Mouse (Mus musculus): ENCODE data around the gene Prkag3.

Prkag3 gene

DNA sequence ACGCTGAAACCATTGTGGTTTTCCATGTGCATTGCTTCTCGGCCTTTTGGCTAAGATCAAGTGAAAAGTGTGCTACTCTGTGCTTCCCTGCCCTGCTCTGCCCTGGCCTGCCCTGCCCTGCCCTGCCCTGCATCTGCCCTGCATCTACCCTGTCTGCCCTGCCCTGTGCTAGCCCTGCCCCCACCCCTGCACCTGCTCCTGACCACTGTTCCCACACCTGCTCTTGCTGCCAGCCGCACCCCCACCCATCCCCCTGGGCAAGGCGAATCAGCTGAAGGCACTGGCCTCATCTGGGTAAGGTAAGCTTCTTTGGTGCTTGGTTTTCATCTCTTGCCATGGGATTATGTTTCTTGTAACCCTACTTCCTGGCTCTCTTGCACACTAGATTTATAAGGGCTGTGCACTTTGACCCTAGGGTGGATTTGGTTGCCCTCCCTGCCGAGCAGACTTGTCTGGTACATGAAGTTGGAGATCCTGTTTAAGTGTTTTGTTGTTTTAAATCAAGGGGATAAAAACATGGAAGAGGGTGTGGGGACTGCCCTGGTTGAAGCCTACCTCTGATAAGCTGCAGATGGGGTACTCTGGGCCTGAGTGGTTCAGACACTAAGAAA is 5.3 kb upstream of the Prkag3 start:
- peak; percentile 51 for DNase-seq

DNA sequence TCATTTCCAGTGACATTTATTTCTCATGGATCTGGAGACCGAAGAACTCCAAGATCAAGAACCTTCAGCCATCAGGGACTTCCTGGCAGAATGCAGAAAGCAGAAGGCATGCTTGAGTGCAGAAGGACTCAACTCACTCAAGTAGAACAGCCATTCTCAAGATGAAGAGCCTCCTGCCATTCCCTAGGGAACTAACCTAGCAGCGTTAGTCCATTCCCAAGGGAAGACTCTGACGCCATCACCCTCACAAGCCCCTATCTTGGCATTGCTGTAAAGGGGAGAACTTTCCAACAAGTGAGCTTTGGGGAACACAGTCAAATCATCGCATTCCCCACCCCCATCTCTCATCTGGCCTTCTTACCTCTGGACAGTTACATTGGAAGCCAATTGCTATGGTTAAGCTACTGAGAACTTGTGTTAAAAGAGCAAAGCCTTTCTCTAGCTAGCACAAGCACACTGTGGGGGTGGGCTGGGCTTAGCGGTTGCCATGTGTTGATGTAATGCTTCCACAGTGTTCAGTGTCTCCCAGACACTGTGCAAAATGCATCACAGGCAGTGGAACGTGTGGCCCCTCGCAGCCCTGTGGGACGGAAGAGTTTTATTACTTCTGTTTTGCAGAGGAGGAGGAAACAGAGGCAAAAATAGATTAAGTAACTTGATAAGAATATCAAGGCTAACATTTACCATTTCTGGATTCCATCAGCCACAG is 4.4 kb upstream of the Prkag3 start:
- no peak for DNase-seq

DNA sequence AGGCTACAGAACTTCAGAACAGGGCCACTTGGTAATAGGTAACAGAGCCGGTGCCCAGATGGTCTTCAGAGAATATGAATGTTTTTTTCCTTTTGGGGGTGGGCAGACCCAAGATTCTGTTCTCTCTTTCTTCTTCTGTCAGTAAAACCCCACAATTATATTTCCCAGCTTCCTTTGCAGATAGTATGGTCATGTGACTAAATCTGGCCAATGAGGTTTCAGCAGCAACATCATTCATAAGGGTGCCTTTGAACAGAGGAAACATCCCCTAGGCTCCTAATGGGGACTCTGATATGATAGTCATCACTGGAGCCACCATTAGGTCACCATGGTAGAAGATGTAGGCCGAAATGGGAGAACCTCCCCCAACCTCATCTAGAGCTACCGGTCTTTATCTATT is 3.8 kb upstream of the Prkag3 start:
- DNase-seq: no peak

DNA sequence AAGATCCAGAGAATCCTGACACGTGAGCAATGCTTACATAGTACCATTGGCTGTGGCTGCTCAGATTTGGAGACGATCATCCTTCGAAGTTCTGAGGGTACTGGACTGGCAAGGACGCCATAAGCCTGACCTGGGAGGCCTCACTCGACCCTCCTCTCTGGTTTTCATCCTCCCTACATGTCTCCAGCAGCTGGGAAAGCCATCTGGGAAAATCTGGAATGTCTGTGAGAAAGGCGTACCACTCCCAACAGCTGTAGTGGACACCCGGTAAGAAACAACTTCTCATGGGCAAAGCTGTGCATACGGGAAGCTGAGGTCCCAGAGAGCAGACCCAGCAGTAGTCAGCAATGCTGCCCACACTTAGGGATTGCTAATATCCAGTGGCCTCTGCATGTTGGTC is 3.1 kb upstream of the Prkag3 start:
- DNase-seq: no peak

DNA sequence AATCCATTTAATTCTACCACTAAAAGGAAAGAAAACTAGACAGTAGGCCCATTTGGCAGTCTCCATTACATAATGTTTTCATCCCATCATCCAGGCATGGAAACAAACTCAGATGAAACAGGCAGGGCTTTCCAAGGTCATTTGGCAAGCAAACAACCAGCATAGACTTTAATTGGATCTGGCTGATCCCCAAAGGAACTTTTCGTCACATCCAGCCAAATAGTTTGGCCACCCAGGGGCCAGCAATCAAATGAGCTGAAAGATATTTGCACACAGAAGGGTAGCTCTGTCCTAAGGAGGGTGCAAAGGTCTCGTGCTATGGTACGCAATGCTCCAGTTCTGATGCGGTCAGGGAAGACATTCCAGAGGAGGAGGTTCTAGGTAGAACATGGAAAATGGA is 1.7 kb upstream of the Prkag3 start:
- no peak for DNase-seq

DNA sequence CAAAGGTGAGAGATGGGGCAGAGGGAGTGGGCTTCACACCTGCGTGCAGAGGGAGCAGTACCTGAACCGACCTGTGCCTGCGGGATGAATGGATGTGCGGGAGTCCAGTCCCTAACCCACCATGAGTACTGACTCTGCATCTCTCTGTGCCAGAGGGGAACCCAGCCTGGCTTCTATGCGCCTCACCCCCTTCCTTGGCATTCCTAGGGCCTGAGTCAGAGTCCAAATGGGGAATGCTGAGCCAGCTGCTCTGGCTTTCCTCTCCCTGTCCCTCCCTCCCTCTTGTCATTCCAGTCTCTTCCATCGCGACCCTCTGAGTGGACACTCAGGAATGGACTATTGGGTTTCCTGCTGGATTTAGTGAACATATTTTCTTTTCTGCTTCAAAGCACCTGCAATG is 280 bp upstream of the Prkag3 start:
- DNase-seq: no peak

DNA sequence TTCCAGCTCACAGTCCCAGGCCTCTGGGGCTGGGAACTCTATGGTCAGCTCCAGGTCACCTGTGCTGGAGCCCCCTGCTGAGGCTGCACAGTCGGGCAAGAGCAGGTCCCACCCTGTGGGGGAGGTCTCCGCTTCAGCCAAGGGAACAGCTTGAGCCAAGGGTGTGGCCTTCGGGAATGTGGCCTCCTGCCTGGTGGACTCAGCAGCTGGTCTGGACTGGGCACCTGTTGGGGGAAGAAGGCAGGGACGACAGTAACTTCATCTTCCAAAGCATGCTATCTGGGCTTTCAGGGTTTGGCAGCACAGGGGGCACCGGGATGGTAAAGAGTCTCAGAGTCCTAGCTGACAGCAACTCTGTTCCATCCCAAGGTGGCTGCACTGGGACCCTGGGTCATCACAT is 1.7 kb downstream of the Prkag3 start:
- no peak for DNase-seq

DNA sequence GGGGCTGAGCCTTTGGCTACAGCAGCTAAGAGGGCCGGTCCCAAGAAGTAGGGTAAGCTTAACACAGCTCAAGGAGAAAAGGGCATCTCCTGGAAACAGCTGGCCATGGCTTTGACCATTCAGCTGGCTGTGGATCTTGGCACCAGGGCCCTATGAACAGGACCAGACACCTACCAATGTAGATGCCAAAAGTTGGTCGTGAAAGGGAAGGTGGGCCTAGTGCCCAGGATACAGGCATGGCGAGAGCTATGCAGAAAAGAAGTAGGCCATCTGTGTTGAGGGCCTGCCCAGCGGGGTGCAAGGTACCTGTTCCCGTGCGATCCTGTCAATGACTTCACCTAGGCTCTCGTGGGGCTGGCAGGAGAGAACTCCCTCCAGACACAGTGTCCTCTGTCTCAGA is 8.2 kb downstream of the Prkag3 start:
- DNase-seq: no peak

DNA sequence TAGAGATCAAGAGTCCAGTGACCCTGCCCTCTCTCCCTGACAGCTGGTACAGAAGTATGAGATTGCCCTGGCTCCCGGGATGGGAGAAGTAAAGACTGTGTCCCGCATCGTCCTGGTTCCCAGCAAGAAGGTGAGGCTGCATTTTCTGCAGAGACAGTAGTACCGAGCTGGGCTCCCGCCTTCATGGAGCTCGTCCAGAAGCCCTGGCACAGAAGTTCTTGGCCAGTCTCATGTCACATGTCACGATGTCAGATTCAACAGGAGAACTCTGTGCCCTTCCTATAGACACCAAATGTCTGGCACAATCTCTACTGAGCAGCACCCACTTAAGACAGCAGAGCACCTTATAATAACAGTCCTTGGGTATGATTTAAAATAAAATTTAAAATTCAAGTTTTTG is 11.5 kb downstream of the Prkag3 start:
- no peak for DNase-seq

DNA sequence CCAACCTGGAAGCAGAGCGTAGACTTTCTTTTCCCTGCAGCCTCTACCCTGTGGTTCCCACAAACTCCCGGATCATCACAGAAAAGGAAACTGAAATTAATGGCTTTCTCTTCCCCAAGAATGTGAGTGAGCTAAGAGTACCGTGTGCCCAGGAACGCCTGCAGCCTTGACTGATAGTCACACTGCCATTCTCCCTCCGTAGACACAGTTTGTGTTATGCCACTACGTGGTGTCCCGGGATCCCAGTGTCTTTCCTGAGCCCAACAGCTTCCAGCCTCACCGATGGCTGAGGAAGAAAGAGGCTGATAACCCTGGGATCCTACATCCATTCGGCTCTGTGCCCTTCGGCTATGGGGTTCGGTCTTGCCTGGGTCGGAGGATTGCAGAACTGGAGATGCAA is 12.0 kb downstream of the Prkag3 start:
- no peak for DNase-seq

DNA sequence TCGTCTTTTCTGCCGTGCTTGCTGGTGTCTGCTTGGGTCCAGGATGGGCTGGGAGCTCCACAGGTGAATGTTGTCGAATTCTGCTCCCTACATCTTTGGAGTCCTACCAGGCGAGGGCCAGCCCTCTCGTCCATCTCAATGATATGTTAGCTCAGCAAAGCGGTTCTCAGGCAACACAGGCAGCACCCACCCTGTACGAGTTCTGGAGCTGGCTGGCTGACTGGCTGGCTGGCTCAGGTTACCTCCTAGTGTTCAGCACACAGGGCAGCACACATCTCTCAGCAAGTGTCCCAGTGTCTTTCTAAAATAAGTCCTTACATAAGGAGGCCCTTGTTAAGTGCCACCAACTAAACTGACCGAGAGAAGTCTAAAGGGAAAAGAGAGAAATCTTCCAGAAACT is 20.6 kb downstream of the Prkag3 start:
- DNase-seq: no peak

DNA sequence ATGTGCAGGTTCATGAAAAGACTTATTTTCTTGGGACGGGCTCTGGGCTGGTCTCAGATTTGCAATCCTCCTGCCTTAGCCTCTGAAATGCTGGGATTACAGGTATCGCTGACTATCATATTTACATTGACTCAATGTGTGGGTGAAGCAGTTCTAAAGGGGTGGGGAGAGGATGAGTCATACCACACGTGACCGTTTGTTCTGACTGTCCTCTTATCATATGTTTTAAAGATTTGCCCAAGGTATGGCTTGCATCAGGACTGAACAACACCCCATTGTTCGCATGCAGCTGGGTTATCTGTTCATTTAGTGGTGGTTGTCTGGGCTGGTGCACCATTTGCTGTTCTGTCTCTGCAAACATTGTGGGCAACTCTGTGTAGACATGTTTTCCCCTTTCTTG is 22.3 kb downstream of the Prkag3 start:
- DNase-seq: no peak

DNA sequence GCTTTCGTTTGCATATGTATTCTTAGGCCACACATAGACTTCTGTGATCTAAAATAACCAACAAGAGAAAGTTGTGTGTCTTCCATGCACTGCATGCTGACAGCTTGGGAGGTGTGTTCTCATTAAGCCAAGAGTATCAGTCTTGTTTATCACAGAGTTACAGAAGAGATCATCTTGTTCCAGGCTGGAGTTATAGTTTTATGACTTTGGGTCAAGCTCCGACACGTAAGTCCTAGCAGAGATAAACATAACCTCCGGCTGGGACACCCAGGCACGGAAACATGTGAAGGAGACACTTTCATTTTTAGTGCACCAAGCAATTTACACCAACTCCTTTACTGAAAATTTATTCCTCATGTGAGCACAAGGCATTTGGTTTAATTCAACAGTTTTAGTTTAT is 22.9 kb downstream of the Prkag3 start:
- no peak for DNase-seq

DNA sequence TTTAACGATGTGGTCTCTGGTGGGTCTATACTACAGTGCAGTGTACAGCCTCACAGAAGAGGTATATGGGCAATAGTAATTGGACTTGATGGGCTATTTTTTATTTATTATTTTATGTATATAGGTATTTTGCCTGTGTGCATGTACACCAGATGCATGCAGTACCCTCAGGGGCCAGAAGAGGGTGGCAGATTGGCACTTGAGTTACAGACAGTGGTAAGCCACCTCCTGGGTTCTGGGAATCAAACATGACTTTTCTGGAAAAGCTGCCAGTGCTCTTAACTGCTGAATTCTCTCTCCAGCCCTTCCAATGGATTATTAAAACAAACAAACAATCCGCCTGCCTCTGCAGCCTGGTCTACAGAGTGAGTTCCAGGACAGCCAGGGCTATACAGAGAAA is 25.3 kb downstream of the Prkag3 start:
- DNase-seq: peak; percentile 66

DNA sequence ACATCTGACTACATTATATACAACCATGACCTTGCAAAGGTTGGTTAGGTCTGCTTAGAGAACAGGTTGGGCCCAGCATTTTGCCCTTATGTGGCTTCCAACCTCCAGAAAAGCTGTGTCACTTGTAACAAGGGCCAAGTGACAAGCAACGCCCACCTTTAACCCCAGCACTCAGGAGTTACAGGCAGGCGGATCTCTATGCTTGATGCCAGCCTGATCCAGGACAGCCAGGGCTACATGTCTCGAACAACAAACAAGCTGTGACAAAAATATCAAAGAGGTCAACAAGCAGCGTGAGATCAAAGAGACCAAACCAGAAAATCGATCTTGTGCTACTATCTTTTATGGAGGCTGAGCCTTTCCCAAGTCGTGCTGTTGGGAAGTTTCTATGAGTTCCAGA is 27.4 kb downstream of the Prkag3 start:
- no peak for DNase-seq

DNA sequence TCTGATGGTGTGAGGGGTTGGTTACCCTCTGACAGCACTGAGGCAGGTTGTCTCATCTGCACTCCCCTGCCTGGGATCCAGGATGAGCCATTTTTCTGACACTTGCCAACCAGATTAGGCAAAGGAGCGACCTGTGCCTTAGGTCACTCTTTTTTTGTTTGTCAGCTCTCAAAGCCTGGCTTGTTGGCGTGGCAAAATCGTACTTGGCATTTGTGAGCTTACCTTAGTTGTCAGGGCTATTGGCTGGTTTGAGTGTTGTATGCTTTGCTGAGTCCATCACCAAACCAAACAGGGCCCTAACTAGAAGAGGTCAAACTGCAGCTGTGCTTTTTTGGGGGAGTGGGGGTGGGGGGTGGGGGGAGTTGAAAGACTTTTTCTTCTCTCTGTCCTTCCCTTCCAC is 29.7 kb downstream of the Prkag3 start:
- no peak for DNase-seq

DNA sequence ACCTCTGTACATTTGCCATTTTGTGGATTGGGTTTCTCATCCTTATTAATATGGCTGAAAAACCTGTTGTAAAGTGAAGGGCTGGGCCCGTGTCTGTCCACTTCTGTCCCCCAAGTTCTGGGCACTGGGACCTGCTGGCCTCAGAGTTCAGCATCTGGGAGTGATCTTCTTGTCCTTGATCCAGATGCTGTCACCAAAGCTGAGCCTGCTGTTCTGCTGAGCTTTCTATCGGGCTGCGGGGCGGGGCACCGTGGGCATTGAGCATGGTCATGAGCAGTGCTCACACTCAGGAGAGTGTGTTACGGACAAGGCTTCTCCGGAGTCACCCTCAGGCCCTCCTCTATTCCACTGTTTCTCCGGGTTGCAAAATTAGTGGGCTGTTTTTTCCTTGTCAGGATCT is 30.9 kb downstream of the Prkag3 start:
- DNase-seq: no peak

DNA sequence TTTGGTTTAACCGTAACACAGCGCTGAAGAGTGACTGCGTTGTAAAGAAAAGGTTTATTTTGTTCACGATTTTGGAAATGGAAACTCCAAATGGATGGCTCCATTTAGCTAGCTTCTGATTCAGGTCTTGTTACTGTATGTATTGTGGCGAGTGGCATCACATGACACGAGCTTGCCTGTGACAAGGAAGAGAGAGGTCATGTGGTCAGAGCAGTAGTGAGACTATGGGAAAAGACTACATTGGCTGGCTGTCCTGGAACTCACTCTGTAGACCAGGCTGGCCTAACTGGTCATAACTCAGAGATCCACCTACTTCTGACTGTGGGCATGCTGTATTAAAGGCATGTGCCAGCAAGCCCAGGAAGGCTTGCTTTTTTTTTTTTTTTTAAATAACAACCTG is 33.1 kb downstream of the Prkag3 start:
- DNase-seq: no peak

DNA sequence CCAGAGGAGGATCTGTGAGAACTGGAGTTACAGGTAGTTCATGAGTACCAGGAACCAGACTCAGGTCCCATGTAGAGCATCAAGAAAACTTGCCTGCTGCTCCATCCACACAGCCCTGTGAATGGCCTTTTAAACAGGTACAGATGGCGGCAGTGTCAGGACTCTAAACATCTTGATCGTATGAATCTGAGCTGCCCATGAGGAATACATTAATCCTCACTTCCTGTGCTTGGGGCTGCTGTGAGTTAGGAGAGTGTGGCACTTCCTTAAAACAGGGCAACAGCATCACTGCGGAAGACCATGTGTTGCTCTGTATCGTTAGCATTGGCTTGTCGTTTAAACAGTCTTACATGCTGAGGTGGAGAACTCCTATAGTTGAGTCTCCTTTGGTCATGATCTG is 33.6 kb downstream of the Prkag3 start:
- DNase-seq: no peak

DNA sequence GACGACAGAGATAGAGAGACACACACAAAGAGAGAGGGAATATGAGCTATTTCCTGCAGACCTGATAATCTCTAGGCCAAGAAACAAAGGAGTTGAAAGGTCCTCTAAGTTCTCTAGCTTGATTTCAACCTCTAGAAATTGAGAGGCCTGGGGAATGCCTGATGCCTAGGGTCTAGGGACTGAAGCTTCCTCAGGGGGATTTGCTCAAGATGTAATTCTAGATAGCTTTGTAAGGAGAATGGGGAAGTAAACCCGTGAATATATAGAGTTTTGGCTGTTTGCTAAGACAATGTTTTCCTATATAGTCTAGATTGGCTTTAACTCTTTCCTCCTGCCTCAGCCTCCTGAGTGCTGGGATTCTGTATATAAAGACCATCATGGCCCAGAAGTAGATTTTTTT is 34.1 kb downstream of the Prkag3 start:
- DNase-seq: no peak

DNA sequence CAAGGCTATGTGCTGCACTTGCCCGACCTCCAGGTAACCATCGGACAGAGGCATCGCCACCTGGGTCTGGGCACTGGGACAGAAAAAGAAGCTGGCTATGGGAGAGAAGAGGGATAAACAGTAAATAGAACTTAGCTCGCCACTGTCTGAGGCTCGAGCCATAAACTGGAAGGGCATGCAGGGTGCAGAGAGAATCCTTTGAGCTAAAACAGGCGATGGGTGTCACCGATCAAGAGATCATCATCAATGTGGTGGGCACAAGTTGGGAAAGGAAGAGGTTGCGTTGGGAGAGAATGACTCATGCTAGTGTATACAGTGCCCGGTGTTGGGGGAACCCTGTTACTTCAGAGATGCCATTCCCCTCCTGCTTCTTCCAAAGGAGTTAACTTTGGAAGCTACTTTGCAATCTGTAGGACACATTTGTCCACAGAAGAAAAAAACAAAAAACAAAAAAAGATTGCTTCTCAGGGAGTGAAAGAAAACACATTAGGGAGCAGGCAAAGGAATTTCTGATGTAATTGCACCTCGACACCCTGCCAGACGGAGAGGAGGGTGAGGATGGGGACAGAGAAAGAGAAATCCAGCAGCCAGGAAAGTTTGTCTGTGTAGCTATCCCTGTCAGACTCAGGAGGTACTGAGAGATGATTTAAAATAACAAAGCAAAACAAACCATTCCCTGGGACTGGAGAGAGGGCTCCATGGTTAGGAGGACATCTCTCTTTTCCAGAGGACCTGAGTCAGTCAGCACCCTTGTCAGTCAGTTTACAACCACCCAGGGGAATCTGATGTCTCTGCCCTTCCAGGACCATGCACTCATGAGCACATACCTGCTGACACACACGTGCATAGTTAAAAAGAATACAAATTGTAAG is 34.9 kb downstream of the Prkag3 start:
- no peak for DNase-seq

DNA sequence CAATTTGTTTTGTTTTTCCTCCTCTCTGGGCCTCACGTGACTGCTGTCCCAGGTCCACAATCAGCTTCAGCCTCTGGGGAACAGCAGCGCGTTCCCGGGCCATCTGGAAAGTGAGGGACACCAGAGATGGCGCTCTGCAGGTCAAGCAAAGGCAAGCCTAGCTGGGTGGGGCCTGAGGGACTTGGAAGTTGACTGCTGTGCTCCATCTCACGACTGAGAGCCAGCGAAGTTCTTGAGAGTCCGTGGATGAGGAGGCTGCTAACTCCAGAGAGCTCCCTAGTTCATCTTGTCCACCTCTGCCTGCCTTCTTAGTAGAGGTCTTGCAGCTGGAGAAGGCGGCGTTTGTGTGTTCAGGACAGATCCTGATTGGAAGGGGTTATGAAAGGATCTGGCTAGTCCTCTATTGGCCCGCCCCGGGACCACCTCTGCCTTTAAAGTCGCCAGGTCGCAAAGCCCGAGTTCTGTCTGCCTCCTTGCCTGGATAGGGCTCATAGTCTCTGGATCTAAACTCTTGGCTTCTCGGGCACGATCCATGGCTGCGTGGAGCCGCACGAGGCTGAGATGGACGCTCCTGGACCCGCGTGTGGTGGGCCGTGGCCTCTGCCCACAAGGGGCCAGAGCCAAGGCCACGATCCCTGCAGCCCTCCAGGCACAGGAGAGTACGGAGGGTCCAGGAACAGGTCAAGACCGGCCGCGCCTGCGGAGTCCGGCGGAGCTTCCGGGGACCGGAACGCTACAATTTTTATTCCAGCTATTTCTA is 35.7 kb downstream of the Prkag3 start, which contains the start of gene Cyp27a1:
Cyp27a1 (plus strand) TSS at position 476 of the 760 bp plus-strand sequence.
- no peak for DNase-seq

DNA sequence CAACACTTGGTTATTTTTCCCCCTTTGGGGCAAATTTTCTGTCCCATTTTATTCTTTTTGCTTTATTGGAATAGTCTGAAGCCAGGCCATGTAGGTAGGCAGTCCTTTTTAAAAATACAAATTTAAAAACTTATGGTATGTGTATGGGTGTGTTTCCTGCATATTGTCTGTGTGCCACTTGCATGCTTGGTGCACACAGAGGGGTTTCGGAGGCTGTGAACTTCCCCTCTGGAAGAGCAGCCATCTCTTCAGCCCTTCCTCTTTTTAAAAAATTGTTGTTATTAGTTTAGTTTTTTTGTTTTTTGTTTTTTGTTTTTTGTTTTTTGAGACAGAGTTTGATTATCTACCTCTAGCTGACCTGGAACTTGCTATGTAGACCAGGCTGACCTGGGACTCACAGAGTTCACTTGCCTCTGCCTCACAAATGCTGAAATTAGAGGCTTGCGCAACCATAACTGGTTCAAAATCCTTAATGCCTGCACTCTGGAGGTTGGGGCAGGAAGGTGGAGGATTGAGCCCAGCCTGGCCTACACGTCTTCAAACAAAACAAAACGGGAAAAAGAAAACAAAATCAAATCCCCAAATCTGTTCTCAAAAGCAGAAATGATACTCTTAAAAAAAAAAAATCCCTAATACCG is 36.4 kb downstream of the Prkag3 start:
- DNase-seq: no peak
